Mouse (Mus musculus): ENCODE data around the gene Slc28a1.

Gene Slc28a1

DNA sequence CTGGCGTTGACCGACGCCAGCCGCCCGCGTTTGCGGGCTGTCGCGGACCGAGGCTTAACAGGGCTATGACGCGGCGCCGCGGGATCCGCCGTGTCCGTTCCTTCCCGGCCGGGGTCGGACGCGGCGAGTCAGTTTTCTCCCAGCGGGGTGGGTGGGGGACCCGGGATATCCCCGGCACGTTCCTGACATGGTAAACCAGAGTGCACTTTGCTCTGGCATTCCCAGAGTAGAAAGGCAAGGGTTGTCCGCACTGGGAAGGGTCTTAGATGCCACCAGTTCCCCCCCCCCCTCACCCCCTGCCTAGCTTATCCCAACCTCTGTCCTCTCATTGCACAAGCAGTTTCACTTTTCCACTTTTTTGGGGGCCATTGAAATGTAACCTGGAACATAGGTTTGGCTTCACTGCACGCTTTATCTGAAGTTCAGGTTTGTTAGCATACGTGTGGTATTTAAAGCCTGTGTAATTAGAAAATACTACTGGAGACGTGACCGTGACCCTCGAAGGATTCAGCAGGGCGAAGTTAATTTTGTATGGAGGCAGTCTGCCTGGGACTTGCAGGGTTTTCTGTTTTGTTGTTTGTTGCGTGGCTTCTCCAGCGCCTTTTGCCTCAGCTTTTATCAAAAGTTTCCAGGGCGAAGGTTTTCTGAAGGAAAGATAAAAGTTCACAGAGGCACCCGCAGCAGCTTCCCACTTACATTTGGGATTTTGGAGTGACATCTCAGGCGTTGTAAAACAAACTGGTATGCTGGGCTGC lies 99.7 kb downstream of the Slc28a1 start:
- DNase-seq: peak; percentile 82

DNA sequence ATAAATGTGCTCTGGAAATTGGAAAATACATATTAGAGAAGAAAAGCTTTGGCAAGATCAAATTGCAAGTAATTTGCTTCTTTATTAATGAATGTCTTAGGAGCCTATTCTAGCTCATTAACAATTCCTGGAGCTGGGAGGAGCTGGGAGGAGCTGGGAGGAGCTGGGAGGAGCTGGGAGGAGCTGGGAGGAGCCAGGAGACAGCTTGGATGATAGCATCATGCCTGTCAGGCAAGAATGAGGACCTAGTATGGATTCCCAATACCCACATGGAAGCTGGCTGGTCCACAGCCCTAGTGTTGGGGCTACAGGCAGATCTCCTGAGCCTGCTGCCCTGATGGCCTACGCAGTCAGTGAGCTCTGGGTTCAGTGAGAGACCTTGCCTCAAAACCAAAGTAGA lies 101.4 kb downstream of the Slc28a1 start:
- DNase-seq: peak; percentile 83

DNA sequence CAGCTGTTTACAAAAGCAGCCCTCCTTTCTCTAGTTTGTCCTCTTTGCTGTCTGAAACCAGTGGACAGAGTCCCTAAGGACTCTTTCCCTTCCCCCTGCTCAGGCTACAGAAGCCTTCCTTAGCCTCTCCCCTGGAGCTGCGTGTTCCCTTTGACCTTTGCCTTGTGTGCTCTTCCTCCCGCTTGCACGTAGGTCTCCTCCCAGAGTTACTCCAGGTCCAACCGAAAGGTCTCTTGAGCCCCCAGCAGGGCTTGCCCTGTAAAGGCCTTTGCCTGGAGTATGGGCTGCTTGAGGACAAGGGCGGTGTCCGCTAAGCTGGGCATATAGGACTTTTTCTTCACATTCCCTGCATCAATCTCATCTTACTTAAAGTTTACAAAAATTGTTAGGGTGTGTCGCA lies 104.7 kb downstream of the Slc28a1 start:
- peak; percentile 65 for DNase-seq

Data from heart, adult 11 months (tissue).